Mouse (Mus musculus) intestine, embryonic 15.5 days (tissue): ENCODE data around the gene Hid1. TPM values are rescaled to one million over a fixed set of nuclear protein-coding genes. Genes with fewer than 3 reads are reported as not detected.
"Not testable (repeated sequence)": the region's sequence is repeated elsewhere in the genome, so short reads cannot be mapped to it uniquely, and the experiment has no call there.

Experiments used
- ATAC-seq: fragments of 200-750 bp; cut with Nextera tagmentation; 2 replicates; pipeline ENCODE4 v1.8.0; 2017; ENCODE audit warnings: moderate TSS enrichment, moderate library complexity
- H3K27ac ChIP-seq: fragments of 300-500 bp; sonication (generic); 2 replicates; pipeline ENCODE4 v1.5.1; 2015; ENCODE audit warnings: mild to moderate bottlenecking, inconsistent platforms
- H3K27me3 ChIP-seq: fragments of 300-500 bp; sonication (generic); replicated peaks from 2 replicates; pipeline ENCODE4 v1.6.1; 2015; ENCODE audit warnings: inconsistent platforms
- H3K36me3 ChIP-seq: fragments of 300-500 bp; sonication (generic); 2 replicates; pipeline ENCODE4 v1.6.1; 2015; ENCODE audit warnings: inconsistent platforms
- H3K4me1 ChIP-seq: fragments of 300-500 bp; sonication (generic); replicated peaks from 2 replicates; pipeline ENCODE4 v1.6.1; 2015; ENCODE audit warnings: inconsistent platforms
- H3K4me2 ChIP-seq: fragments of 300-500 bp; sonication (generic); replicated peaks from 2 replicates; pipeline ENCODE4 v1.6.1; 2015; ENCODE audit warnings: mild to moderate bottlenecking, inconsistent platforms
- H3K4me3 ChIP-seq: fragments of 300-500 bp; sonication (generic); replicated peaks from 2 replicates; pipeline ENCODE4 v1.5.1; 2015; ENCODE audit warnings: inconsistent platforms
- H3K9ac ChIP-seq: fragments of 300-500 bp; sonication (generic); 2 replicates; pipeline ENCODE4 v1.6.1; 2015; ENCODE audit warnings: inconsistent platforms
- H3K9me3 ChIP-seq: fragments of 300-500 bp; sonication (generic); 2 replicates; pipeline ENCODE4 v1.6.1; 2016; ENCODE audit warnings: inconsistent platforms
- WGBS: fragments of 180-500 bp; shearing (Covaris S2); methylation state at CpG from one replicate; pipeline ENCODE4 v1.1.7; 2015; 5-methylcytosine and 5-hydroxymethylcytosine counted together
- polyA plus RNA-seq: library from polyadenylated mRNA; unstranded; fragments of >200 nt; fragmentation: Nextera tagmentation; extraction: Ambion mirVana; gene quantifications from 2 replicates; pipeline ENCODE4 v1.2.1, GENCODE M21; 2015

Gene Hid1
- polyA plus RNA-seq, 1 experiment from 2014 or later: 17.1 TPM

DNA sequence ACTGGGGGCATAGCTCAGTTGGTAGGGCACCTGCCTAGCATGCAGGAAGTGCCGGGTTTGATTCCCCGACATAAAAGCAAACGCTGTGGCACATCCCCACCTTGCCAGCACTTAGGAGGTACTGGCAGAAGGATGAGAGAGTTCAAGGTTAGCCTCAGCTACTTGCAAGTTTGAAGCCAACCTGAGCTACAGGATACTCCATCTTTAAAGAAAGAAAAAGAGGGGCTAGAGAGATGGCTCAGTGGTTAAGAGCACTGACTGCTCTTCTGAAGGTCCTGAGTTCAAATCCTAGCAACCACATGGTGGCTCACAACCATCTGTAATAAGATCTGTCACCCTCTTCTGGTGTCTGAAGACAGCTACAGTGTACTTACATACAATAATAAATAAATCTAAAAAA lies 19.3 kb upstream of the Hid1 start:
- WGBS: 84% methylated on average over 3 of the region's 3 CpGs
- not testable (repeated sequence) for H3K9ac ChIP-seq, H3K9me3 ChIP-seq, H3K4me3 ChIP-seq, ATAC-seq, H3K27ac ChIP-seq, H3K27me3 ChIP-seq, H3K4me2 ChIP-seq, H3K36me3 ChIP-seq
- peaks cover 21% of the 10 kb centered on the region for H3K4me1 ChIP-seq

DNA sequence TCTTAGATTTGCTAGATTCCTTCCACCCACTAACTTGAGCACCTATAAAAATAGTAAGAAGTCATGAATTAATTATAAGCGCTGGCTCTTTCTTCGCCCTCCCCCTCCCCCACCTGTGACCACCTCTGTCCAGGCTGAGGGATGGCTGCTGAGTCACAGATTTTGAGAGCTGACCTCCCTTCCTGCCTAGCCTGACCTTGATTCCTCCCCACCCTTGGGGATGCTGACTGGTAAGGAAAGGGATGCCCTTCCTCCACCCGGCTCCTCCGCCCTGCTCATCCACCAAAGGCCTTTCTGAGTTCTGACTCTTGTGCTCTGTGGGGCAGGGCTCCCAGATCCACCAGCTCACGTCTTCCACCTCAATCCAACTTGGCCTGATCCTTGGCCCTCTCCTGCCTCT lies 17.0 kb upstream of the Hid1 start:
- Histone ChIP-seq H3K36me3 (no peaks in the 10 kb centered on the region), H3K27ac (no peak overlapping the region), H3K4me3 (no peak overlapping the region), H3K4me1 (peaks cover 21% of the 10 kb centered on the region), H3K9me3 (no peaks in the 10 kb centered on the region), H3K27me3 (no peaks in the 10 kb centered on the region), H3K4me2 (peak overlapping the region; percentile 91), H3K9ac (peak overlapping the region; percentile 21; the same call in 1 of the 2 replicates)
- ATAC-seq: no peak
- whole genome bisulfite sequencing: 82% methylated on average over 5 of the region's 5 CpGs

DNA sequence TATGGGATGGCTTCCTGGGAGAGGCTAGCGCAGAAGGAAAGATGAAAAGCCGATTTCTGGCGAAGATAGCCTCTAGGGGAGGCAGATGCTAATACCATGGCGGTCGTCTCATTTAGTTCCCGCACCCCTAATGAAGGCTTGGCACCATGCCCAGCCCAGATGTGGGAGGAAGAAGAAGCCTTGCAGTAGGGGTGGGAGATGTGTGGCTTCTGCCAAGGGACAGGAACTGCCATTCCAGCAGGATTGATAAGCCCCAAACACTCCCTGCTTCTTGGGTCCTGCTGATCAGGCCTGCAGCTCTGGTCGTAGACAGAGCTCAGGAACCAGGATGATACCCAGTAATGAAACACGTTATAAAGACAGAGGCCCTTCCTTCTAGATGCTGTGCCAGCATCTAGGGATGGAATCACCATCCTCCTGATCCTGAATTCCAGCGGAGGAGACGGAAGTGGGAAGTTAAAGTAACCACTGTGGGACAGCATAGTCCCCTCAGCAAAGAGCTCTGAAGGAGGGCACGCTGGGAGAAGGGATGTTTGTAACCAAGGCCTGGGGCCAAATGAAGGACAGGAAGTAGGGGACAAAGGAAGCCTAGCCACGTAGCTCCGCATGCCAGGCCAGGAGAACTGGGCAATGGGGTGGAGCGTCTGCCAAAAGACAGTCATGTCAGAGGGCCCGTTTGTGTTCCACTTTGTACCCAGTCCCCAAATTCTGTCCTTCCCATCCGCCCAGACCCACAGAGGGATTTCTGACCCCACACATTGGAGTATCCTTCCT lies 16.3 kb upstream of the Hid1 start:
- peak overlapping the region; percentile 44 for H3K27ac ChIP-seq
- H3K4me1 ChIP-seq: peaks cover 21% of the 10 kb centered on the region
- 0 out of 2 replicates have a peak overlapping the region, but pooled peaks have one; percentile 1 for H3K4me3 ChIP-seq
- no peak for ATAC-seq
- WGBS: 55% methylated on average over 16 of the region's 16 CpGs
- peak overlapping the region; percentile 91 for H3K4me2 ChIP-seq
- no peaks in the 10 kb centered on the region for H3K27me3 ChIP-seq
- no peaks in the 10 kb centered on the region for H3K9me3 ChIP-seq
- no peaks in the 10 kb centered on the region for H3K36me3 ChIP-seq
- H3K9ac ChIP-seq: peak overlapping the region; percentile 17; the same call in 1 of the 2 replicates

DNA sequence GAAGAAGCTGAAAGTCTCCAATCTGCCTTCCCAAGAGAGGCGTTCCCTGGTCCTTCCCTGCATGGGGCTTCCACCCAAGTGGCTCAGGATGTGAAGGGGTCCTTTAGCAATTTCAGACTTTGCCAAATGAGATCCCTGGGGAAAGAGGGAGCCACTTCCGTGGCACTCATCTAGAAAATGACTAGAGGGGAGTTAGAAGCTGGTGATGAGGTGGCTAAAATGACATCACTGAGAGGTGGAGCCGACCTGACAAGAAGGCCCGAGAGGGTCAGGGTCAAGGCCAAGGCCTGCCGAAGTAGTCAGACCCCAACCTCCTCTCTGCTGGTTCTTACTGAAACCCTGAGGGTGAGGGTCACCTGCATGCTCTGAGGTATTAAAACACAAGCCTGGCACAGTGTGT lies 15.3 kb upstream of the Hid1 start:
- ATAC-seq: no peak
- 32% methylated on average over 5 of the region's 5 CpGs for WGBS

DNA sequence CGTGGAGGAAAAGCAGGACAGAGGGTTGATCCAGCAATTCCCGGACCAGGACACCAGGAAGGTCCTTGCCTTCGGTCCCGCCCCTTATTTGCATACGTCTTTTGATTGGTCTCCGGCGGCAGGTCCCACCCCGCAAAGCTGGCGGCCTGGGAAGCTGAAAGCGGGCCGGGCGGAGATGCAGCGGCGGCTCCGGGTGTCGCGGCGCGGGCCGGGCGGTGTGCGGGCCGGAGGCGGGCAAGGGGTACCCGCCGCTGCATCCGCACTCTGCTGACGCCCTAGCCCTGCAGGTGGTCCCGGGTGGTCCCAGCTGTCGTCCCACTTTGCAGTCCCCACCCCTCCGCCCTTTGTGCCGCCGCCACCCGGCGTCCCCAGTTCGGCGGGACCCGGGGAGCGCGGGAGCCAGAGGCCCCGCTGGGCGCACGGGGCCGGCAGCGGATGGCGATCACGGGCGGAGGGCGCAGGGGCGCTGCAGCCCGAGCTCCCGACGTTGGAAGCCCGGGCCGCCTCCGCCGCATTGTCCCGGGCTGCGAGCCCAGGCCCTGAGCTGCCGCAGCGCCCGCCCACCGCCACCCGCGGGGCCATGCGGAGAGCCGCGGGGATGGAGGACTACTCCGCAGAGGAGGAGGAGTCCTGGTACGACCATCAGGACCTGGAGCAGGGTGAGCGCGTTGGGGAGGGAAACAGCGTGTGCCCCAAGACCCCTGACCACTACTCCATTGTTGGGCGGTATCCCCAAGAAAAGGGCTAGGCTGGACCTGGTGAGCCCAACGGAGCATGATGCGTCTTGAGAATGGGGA lies 14.4 kb upstream of the Hid1 start, which contains the start of gene Cdr2l:
Gene Cdr2l (plus strand): TSS at position 174 of the 797 bp plus-strand sequence.
- peak within 1 kb of the TSS; percentile 87 for H3K9ac ChIP-seq
- WGBS: under 1% methylated on average over 76 of the region's 76 CpGs
- H3K4me2 ChIP-seq: peak within 1 kb of the TSS; percentile 91
- H3K27ac ChIP-seq: peak within 1 kb of the TSS; percentile 91
- peaks cover 21% of the 10 kb centered on the region for H3K4me1 ChIP-seq
- H3K27me3 ChIP-seq: no peaks in the 10 kb centered on the region
- H3K9me3 ChIP-seq: no peaks in the 10 kb centered on the region
- H3K36me3 ChIP-seq: no peaks in the 10 kb centered on the region
- peak; percentile 96 for ATAC-seq
- peak within 1 kb of the TSS; percentile 82 for H3K4me3 ChIP-seq

More for the DNA sequence above, 15.3 kb upstream of the Hid1 start:
- H3K9ac ChIP-seq: peak overlapping the region; percentile 87; the same call in 1 of the 2 replicates
- no peak overlapping the region for H3K27ac ChIP-seq
- peak overlapping the region; percentile 91 for H3K4me2 ChIP-seq
- no peaks in the 10 kb centered on the region for H3K27me3 ChIP-seq
- peak overlapping the region; percentile 82 for H3K4me3 ChIP-seq
- no peaks in the 10 kb centered on the region for H3K9me3 ChIP-seq
- no peaks in the 10 kb centered on the region for H3K36me3 ChIP-seq
- H3K4me1 ChIP-seq: peaks cover 21% of the 10 kb centered on the region

DNA sequence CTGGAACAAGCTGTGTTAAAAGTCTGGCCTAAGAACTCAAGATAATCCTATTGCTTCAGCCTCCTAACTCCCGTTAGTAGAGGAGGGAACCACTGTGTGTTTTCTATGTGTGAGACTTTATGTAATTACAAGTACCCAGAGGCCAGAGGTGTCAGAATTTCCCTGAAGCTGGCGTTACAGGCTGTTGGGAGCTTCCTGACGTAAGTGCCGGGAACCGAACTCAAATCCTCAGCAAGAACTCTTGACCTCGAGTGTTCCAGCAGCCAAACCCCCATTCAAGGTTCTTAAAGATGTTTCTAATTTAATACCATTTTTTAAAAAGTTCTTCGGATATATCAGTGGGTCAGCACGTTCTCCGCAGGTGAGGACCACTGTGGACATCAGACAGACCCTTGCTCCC lies 13.7 kb upstream of the Hid1 start:
- H3K27ac ChIP-seq: peak overlapping the region; percentile 66; the same call in 1 of the 2 replicates
- H3K36me3 ChIP-seq: no peaks in the 10 kb centered on the region
- H3K4me3 ChIP-seq: peak overlapping the region; percentile 82
- H3K9ac ChIP-seq: peak overlapping the region; percentile 34; the same call in 1 of the 2 replicates
- peaks cover 21% of the 10 kb centered on the region for H3K4me1 ChIP-seq
- no peaks in the 10 kb centered on the region for H3K9me3 ChIP-seq
- 14% methylated on average over 9 of the region's 9 CpGs for WGBS
- H3K4me2 ChIP-seq: peak overlapping the region; percentile 91
- ATAC-seq: no peak
- H3K27me3 ChIP-seq: no peaks in the 10 kb centered on the region

DNA sequence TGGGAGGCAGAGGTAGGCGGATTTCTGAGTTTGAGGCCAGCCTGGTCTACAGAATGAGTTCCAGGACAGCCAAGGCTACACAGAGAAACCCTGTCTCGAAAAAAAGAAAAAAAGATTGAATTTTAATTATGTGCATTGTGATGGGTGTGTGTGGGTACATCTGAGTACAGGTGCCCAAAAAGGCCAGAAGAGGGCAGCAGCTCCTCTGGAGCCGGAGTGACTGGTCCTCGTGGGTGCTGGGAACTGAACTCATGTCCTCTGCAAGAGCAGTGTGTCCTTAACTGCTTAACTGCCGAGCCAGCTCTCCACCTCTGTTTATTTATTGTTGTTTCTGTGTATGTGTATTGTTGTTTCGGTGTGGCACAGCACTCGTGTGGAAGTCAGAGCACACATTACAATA lies 10.3 kb upstream of the Hid1 start:
- 87% methylated on average over 7 of the region's 7 CpGs for WGBS

DNA sequence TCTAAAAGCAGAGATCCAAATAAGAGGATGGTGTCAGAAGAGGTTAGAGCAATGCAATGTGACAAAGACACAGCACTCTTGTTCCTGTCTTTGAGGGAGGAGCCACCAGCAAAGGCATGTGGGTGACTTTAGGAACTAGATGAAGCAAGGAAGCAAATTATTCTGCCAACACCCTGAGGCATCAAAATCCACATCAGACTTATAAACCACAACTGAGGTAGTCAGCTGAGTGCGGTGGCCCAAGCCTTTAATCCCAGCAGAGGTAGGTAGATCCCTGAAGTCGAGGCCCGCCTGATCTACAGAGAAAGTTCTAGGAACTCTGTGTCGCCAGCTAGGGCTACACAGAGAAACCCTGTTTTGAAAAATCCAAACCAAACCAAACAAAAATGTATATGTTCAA lies 9.7 kb upstream of the Hid1 start:
- Histone ChIP-seq H3K4me1 (peaks cover 6% of the 10 kb centered on the region), H3K27ac (no peak overlapping the region), H3K27me3 (0 out of 2 replicates have a peak, but pooled peaks cover 3% of the 10 kb centered on the region), H3K9me3 (no peaks in the 10 kb centered on the region), H3K4me3 (no peak overlapping the region), H3K36me3 (no peaks in the 10 kb centered on the region), H3K4me2 (no peak overlapping the region), H3K9ac (no peak overlapping the region)
- WGBS: 86% methylated on average over 4 of the region's 4 CpGs
- no peak for ATAC-seq

More for the DNA sequence above, 10.3 kb upstream of the Hid1 start:
- H3K36me3 ChIP-seq: no peaks in the 10 kb centered on the region
- H3K4me3 ChIP-seq: no peak overlapping the region
- 0 out of 2 replicates have a peak, but pooled peaks cover 3% of the 10 kb centered on the region for H3K27me3 ChIP-seq
- H3K4me1 ChIP-seq: peaks cover 11% of the 10 kb centered on the region
- no peak overlapping the region for H3K4me2 ChIP-seq
- H3K9ac ChIP-seq: no peak overlapping the region
- H3K27ac ChIP-seq: no peak overlapping the region
- no peak for ATAC-seq
- H3K9me3 ChIP-seq: no peaks in the 10 kb centered on the region

DNA sequence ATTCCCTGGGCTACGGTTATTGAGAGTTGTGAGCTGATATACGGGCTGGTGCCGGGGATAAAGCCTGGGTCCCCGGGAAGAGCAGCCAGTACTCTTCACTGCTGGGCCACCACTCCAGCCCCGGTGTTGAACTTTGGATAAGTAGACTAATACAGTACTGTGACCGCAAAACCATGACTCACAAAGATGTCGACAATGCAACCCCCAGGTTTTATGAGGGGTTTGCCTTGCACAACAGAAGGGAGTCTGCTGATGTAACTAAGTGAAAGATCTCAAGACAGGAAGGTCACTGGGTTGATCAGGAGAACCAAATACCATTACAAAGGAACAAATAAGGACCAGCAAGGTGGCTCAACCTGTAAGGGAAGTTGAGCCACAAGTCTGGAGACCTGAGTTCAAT lies 9.2 kb upstream of the Hid1 start:
- no peak for ATAC-seq
- Histone ChIP-seq H3K9me3 (no peaks in the 10 kb centered on the region), H3K27ac (no peak overlapping the region), H3K4me1 (peaks cover 6% of the 10 kb centered on the region), H3K4me2 (no peak overlapping the region), H3K9ac (no peak overlapping the region), H3K4me3 (no peak overlapping the region), H3K36me3 (no peaks in the 10 kb centered on the region), H3K27me3 (0 out of 2 replicates have a peak, but pooled peaks cover 3% of the 10 kb centered on the region)
- 55% methylated on average over 7 of the region's 7 CpGs for WGBS

DNA sequence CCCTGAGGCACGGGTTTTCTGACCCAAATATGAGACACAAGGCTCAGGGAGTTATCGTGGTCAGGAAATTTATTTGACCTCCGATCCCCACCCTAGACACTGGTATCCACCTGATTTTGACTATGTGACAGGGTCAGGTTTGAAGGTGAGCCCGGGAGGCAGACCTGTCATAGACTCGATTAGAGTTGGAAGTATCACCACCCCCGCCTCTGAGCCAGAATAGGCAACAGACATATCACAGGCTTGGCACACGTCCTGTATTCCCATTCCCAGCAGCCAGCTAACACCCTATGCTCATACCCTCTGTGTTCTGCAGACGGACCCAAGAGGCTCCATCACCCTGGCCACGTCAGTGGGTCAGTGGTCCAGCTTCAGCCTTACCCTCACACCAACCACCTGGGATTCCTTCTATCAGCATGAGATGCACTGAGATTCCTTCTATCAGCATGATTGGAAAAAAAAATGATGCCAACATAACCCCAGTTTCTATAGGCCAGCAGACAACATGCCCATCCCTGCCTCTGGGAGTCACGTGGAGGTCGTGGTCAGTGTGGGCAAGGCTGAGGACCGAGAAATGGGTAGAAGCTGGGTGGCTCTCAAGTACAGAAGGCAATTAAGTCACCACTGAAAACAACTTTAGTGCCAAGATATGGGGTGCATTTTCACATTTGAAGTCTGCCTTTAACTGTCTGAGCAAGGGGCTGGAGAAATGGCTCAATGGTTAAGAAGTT lies 7.3 kb upstream of the Hid1 start:
- Histone ChIP-seq H3K4me3 (peak overlapping the region; percentile 34; the same call in 1 of the 2 replicates), H3K4me1 (peaks cover 6% of the 10 kb centered on the region), H3K4me2 (peak overlapping the region; percentile 78; the same call in 1 of the 2 replicates), H3K27me3 (peaks cover 3% of the 10 kb centered on the region; the same call in 1 of the 2 replicates), H3K27ac (no peak overlapping the region), H3K9ac (no peak overlapping the region), H3K36me3 (no peaks in the 10 kb centered on the region), H3K9me3 (no peaks in the 10 kb centered on the region)
- ATAC-seq: no peak
- 63% methylated on average over 12 of the region's 12 CpGs for WGBS

DNA sequence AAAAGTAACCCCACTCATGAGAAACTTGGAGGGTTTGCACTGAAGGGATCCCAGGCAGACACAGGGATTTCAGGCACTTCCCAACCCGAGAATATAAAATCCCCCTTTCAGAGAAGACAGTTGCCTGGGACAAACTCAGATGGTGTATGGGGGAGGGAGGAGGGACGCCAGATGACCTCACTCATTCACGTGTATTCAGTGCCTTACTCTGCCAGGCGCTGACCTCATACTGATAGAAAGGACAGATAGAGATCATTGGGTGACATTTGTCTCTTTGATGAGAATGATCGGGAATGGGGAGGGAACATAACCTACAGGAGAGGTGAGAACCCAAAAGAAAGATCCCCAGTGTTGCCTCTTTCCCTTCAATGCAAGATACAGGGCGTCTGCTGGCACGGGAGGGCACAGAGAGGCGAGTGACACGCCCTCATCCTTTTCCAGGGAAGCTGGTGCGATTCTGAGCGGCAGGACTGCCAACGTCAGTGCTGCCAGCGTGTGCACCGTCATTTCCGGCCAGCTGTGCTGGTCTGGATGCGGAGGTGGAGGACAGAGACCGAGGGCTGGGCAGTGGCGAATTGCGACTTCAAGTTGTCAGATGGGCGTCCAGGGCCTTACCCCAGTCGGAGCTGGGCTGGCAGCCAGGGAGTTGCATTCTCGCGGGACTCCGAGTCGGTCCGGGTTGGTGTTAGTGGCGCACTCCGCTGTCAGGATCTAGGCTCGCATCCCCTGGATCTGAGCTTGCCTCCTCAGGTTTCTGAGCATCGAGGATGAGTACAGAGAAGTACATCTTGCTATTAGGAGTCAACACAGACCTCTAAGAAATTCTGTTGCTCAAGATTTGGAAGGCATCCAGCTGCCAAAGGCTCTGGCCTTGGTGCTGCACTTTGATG lies 6.5 kb upstream of the Hid1 start:
- no peaks in the 10 kb centered on the region for H3K36me3 ChIP-seq
- peak overlapping the region; percentile 49 for H3K9ac ChIP-seq
- H3K9me3 ChIP-seq: no peaks in the 10 kb centered on the region
- peaks cover 6% of the 10 kb centered on the region for H3K4me1 ChIP-seq
- peaks cover 3% of the 10 kb centered on the region; the same call in 1 of the 2 replicates for H3K27me3 ChIP-seq
- no peak overlapping the region for H3K27ac ChIP-seq
- peak; percentile 48; the same call in 1 of the 2 replicates for ATAC-seq
- H3K4me2 ChIP-seq: peak overlapping the region; percentile 78
- WGBS: 2% methylated on average over 30 of the region's 30 CpGs
- H3K4me3 ChIP-seq: peak overlapping the region; percentile 34
